Mouse (Mus musculus) cortical plate, adult 2 months (tissue): ENCODE results near the gene 6820408C15Rik.

Source experiments
- CTCF ChIP-seq: fragments of 200-500 bp; IDR thresholded peaks from 2 replicates; pipeline ENCODE4 v1.5.1; 2011; ENCODE audit warnings: mild to moderate bottlenecking, control low read depth, low read length; ENCODE audit not compliant: insufficient read depth; ENCODE audit errors: extremely low read depth
- POLR2A ChIP-seq: fragments of 200-500 bp; IDR thresholded peaks from 2 replicates; pipeline ENCODE4 v1.6.1; 2011; ENCODE audit warnings: mild to moderate bottlenecking, low read length, control low read depth; ENCODE audit not compliant: insufficient read depth; ENCODE audit errors: extremely low read depth

GRCm38 (mm10) chr2:152406126-152406525 lies 9.3 kb upstream of the 6820408C15Rik start:
- TF ChIP-seq CTCF (no peak), POLR2A (0 out of 2 replicates have a peak, but pooled peaks have one; percentile 34)
